Mouse (Mus musculus): ENCODE results near the gene Plcd3.

DNA sequence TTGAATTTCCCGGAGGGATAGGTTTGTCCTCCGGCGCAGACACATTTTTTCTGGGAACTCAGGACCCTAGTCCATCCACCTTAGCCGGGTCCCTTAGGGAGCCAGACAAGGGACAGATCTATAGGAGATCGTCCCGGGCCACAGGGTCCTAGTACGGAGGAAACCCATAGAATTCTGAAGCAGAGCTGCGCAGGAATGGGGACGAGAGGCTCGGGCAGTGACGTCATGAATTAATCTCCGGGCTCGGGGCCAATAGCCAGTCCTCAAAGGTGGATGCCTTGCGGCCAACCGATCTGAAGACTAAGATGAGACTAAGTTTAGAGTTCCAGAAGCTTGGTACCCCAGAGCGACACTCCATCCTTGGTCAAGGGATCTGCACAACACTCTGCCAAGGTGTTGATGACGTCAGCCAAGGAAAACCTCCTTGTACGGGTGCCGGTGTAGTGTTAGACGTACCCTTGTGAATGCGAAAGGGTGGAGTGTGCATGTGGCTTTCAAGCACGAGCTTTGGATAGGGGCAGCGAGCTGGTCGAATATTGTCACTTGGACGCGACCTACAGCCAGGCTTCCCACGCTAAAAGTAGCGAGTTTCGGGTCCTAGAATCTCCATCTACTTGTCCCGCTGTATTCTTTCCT is 526 bp upstream of the Plcd3 start:
- TF ChIP-seq CTCF (IDR thresholded peaks at IDR 0.05) (no peak), EP300 (IDR thresholded peaks at IDR 0.05) (no peak)
